Mouse (Mus musculus) erythroblast, adult 5-6 weeks (primary cell): ENCODE results near the gene Fmo5. TPM values are rescaled to one million over a fixed set of nuclear protein-coding genes. Genes with fewer than 3 reads are reported as not detected.

Experiments
- ATAC-seq: replicated peaks from 2 replicates; pipeline ENCODE4 v1.8.0; 2016; ENCODE audit warnings: moderate number of reproducible peaks, mild to moderate bottlenecking, moderate TSS enrichment, inconsistent platforms; ENCODE audit not compliant: poor library complexity, low FRiP score, severe bottlenecking
- total RNA-seq, 2 experiments: library from RNA; stranded (forward) in 1 of 2; stranded (reverse) in 1 of 2; fragments of 150-400 nt in 1 of 2; fragments of 200-764, 138-1000 nt in 1 of 2; gene quantifications; 2 replicates each; pipeline versions ENCODE4 v1.2.3 to v1.2.4; 2015 to 2017; ENCODE audit warnings: low replicate concordance in 2 of 2

The Fmo5 gene
- total RNA-seq (2015; ENCODE audit: low replicate concordance) (13.6 and 21.3 TPM in 2 replicates), total RNA-seq (2017; ENCODE audit: low replicate concordance) (4.2 and 5.0 TPM in 2 replicates)

DNA sequence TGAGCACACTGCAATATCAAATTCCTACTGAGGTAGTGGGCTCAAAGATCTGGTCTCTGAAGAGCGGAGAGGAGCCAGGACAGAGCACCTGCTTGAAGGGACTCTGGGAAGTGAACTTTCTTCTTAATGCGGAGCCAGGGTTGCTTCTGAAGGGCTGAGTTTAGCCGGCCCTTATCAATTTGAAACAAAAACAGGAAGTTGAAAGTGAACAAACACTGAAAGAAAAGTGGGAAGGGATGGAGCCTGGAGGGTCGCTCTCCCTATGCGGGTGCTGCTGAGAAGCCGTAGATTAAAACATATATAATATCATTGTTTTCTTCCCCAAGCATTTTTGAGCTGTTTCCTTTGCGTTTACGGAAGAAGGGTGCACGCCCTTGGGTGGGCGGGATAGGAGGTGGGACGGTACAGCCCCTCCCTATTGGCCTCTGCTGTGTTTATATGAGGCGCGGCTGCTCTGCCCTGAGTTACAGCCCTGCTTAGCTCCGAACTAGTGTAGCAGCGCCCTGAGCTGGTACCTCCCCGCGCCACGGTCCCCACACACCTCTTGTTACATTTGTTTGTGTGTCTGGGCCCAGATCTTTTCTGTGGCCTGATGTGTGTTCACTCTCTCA is at the start of gene Fmo5:
Gene Fmo5 (plus strand): TSS at position 414 of the 611 bp plus-strand sequence.
- peak; percentile 98 for ATAC-seq

DNA sequence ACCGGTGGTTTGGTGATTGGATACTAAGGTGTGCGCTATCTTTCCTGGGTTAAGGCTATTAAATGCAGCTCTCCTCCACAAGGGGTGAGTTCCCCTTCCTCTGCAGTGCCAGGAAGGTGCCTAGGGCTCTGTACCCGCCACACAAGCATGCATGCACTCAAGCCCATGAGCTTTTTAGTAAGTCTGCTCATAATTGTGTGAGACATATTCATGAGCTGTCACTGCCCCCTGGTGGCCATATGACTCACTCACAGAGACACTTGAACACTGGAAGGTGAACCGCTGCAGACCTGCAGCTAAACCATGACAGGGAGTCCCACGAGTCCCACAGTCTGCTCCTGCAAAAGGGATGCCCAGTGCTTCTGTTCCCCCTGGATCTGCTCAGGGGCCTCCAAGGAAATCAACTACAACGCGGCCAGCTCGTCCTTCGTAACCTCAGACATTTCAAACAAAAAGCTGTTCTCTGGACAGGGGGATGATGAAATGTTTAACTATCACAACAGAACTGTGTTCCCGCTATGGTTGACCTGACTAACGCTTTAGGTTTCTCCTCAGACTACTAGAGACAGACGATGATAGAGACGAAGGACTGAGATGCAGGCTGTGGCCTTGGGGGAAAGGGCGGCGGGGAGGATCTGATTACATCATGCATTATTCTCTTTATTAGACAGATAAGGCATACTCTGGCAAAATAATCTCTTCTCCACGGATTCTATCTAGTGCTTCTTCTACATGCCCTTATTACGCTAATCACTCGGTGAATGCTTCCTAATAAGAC is 43.0 kb upstream of the Fmo5 start:
- ATAC-seq, result peak; percentile 78

DNA sequence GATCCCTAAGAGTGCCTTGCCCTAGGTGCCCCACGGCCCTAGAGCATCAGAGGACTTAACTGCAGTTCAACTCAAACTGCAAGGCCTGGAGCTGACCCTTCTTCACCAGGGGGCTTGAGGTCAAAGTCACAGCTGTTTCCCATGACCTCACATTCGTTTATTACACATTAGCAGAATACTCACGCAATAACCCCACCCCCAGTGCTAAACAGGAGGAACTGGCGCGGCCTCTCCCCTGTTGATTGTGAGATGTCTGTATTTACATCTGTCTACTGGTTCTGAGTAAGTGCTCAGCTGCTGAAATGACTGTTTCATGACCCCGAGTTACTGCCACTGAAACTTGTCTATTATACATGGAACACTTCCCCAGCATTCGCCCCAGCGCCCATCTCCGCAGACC is 40.9 kb upstream of the Fmo5 start:
- no peak for ATAC-seq

DNA sequence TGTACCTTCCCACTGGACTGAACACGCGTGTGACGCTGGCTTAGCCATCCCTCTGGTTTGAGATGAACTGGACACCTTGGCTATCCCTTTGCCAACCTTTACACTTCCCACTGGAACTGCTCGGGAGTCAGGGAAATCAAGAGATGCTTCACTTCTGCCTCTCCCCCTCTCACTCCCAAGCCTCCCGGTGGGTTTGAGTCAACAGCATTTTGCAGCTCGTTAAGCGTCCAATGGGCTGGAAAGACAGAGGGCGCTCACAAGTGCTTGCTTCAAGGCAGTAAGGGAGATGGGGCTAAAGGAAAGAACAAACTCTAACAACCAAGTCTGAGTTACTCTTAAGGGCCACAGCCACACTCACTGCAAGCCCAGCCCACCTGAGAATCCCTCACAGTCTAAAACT is 37.9 kb upstream of the Fmo5 start:
- no peak for ATAC-seq

DNA sequence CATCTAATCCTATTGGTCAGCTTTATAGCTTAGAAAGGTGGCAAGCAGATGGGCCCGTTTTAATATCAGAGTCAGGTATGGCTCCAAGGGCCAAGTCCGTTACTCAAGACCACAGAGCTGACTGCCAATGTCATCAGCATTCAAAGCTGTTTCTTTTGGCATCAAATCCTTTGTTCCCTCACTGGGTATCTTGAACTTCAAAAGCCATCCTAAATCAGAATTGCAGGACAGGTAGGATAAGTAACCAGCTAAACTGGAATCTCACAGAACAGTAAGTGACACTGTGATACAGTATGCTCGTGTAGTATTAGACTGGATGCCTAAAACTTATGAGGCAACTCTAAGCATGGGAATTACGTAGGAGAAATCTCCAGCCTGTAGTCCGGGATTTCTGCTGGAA is 35.5 kb upstream of the Fmo5 start:
- ATAC-seq, result no peak

DNA sequence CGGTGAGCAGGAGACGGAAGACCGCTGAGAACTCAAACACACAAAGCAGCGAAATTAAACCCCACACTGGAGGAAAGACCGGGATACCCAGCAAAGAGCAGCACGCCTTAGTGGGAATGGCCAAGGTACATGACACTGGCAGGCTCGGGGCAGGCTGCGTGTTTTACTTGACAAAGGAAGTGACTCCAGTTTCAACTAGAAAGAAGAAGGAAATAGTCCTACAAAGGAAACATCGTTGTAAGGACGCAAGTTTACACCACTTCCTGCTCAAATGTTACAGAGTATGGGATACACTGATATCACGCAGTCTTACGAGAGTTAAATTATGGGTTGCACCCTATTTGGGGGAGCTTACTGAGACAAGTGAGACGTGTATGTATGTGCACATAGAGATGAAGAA is 34.5 kb upstream of the Fmo5 start:
- no peak for ATAC-seq

DNA sequence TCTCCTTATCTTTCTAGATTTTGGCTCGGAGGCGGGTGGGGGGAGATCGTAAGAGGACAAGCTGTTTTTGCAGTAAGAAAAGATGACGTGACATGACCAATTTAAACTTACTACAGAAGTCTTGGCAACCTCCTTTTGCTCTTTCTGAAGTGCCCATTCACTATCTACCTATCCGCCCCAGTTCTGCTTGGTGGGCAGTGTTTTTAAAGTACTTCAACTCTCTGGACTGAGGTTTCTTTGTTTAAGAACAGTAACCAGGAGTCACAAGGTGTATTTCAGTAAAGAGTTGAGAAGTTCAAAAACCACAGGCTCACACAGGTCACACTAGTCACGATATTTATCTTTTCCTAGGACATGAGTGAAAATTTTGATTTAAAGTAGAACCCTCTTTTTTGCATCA is 33.5 kb upstream of the Fmo5 start:
- no peak for ATAC-seq

DNA sequence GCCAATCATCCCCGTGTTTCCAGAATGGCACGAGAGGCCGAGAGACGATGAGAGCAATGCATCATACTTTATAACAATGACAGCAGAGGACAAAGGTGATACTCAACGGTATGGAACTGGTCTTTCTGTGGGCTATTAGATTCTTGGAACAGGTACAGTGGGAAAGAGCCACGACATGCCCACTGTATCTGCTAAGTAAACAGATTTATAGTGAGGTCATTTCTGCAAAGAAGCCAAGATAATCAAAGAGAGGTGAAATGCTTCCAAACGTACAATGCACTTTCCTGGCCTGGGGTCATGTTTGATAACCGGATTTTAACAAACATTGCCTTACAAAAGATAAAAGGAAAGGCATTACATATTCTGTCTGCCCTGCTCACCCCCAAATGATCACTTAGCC is 31.8 kb upstream of the Fmo5 start:
- no peak for ATAC-seq

DNA sequence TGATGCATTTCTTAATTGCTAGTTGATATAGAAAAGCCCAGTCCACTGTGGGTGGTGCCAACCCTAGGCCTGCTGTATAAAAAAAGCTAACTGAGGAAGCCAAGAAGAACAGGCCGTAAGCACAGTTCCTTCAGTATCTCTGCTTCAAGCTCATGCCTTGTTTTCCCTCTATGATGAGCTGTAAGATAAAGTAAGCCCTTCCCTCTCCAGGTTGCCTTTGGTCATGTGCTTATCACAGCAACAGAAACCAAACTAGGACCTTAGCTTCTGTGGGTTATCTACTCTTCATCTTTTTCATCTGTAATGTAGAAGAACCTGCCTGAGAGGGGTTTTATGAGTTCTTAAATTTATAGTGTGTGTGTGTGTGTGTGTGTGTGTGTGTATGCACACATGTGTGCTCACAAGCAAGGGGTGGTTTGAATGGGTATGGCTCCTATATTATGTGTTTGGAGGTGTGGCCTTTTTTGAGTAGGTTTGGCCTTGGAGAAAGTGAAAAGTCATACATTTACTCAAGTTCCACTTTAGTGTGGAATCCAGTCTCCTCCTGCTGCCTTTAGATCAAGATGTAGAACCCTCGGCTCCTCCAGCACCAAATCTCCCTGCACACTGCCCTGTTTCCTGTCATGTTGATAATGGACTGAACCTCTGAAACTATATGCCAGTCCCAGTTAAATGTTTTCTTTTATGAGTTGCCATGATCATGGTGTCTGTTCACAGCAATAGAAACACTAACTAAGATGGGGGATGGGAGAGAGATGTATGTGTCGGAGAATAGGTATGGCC is 28.4 kb upstream of the Fmo5 start:
- ATAC-seq, result no peak

DNA sequence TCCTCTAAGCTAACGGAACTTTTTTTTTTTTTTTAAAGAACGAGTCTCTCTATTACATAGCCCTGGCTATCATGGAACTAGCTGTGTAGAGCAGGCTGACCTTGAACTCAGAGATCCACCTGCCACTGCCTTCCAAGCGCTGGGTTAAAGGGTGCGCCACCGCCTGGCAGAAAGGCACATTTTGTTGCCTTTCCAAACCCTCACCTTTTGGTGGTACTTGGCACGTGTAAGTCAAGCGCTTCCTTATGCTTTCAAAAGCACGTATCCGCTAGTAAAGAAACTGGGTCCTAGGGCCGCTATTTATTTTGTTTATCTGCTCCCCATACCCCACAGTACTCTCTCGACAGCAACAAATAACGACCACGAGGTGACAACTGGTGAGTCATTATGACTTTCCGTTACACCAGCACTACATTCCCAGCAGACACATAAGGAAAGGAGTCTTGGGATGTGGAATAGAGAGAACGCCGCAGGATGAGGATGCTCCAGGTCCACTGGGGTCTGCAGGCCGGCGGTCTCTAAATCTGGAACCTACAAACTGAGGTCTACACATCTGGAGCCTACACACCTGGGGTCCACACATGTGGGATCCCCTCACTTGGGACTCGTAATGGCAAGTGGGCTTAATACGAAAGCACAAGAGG is 19.3 kb upstream of the Fmo5 start:
- peak; percentile 78 for ATAC-seq

DNA sequence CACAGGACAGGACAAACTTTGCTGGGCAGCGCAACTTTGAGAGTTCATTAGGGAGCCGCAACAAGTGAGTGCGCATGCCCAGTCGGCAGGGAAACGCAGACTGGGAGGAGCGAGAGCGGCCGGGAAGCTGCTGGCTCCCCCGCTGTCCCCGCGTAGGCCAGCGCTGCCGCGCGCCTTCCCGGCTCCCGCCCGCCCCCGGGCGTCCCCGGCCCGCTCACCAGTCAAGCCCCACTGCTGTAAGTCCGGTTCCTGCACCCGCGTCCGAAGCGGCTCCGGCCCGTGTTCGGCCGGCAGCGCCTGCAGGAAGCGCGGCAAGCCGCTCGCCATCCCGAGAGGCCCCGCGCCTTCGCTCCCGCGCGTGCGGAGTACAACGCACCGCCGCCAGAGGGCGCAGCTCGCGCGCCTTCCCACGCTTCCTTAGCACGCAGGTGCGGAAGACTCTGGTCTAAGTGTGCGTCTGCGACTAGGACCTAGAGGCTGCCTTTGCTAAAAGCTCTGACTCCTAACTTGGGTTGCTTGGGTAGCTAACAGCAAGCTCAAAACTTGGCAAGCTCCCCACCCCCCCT is 18.7 kb upstream of the Fmo5 start, which contains the start of gene Chd1l:
Gene Chd1l (minus strand): TSS at position 359 of the 566 bp plus-strand sequence.
- ATAC-seq, result peak; percentile 95

DNA sequence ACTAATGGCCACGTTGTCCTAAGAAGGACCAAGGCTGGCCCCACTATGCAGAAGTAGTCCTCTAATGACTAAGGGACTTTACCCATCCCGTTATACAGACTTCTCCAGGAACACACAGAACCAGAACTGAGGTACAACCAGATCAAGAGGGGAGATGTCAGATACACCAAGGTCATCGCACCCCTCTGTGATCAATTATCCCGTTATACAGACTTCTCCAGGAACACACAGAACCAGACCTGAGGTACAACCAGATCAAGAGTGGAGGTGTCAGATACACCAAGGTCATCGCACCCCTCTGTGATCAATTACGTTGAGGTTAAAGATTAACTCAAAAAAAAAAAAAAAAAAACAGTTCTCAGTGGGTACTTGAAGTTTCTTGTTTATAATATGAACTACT is 17.6 kb upstream of the Fmo5 start:
- no peak for ATAC-seq

DNA sequence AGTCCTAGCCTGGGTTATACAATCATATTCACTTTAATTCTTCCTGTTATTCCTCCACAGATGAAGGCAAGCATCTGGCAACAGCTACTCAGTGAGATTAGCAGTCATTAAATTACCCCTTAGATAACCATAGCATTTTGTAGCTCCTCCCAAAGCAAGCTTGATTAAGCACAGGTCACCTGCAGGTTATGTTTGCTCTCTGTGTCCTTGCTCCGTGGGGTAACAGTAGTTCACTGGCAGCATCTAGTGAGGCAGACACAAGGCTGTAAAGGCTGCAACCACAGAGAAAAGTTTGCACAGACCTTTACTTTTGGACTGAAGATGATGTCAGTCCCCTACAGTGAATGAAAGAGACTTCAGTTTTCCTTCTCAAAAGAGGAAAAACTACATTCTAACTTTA is 13.4 kb upstream of the Fmo5 start:
- ATAC-seq, result no peak

DNA sequence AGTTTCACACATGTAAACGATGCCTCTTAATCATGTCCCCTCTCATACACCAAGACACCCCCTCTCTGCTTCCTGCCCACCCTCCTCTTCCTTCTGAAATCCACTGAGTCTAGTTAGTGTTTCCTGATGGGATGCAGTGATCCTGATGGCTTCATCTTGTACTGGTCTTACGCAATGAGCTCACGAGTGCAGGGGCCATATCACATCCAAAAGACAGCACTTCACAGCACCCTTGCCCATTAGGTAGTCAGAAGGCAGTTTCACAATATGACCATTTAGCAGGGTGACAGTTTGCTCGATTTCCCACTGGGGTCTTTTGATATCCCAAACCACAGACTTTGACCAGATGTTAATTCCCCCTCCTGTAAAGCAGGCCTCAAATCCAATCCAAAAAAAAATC is 12.7 kb upstream of the Fmo5 start:
- no peak for ATAC-seq

DNA sequence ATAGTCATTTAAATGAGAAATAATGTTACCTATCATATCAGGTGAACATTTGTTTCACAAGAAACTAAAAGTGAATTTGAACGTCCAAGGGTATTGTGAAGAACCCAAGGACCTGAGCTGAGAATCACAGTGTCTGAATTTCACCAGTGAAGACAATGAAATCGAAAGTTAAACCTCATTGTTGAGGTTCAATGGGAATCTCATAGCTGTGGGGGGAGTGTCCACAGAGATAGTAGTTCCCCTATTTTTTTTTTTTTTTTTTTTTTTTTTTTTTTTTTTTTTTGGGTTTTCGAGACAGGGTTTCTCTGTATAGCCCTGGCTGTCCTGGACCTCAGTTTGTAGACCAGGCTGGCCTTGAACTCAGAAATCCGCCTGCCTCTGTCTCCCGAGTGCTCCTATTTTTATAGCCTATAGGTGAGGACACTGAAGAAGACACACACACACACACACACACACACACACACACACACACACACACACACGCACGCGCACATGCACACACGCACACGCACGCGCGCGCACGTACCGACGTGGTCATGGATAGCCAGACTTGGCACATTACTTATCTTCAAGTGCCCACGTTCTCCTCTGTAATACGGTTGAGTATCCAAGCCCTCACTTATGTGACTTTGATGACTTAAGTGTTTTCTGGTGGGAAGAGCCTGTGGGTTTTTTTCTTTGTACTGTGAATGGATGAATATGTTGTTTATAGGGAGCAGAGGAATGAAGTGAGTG is 11.3 kb upstream of the Fmo5 start:
- no peak for ATAC-seq

DNA sequence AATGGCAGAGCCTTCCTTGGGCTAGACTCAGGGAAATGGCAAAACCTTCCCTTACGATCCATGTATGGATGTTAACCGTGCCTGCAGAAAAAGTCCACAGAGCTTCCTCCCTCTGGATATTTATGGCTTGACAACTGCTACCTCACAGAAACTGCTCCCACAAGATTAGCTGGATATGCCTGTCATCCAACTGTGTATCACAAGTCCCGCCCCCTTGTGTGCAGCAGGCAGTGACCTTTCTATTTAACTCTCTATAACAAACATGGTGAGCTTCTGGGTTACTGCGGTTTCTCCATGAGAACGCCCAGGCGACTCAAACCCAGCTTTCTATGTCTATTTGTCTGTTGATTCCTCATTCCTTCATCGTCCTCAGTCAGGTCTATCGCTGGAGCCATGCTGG is 10.7 kb upstream of the Fmo5 start:
- ATAC-seq, result no peak

DNA sequence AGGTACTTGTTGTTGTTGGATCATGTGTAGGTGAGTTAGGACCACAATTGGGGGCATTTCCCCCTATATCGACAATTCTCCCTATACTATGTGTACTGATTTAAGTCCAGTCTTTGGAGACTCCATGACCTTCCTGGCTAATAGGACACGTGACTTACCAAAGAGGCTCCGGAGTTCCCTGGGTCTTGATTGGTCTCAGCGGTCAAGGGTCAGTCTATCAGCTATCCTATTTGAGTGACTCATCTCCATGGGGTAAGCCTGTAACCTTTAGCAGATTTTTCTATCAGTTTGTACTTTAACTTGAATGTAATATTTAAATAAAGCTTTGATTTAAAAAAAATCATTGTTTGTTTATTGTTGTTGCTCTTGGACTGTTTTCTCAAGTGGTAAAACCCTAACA is 7.9 kb upstream of the Fmo5 start:
- ATAC-seq, result no peak

DNA sequence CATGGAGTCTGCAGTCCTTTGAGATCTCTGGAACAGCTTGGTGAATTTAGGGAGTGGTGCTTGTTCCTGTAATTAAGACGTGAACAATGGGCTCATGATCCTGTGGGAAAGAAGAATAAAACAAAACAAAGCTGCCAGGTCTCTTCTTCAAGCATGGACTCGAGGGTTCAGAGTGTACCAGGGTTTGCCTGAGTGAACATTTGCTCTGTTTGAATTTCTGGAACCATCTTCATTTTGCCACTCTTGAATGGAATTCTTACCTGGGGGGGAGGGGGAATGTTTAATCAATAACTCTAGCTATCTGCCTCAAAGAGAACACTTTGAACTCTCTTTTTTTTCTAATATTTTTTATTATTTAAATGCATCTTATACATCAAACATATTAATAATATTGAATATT is 4.0 kb upstream of the Fmo5 start:
- ATAC-seq, result no peak

DNA sequence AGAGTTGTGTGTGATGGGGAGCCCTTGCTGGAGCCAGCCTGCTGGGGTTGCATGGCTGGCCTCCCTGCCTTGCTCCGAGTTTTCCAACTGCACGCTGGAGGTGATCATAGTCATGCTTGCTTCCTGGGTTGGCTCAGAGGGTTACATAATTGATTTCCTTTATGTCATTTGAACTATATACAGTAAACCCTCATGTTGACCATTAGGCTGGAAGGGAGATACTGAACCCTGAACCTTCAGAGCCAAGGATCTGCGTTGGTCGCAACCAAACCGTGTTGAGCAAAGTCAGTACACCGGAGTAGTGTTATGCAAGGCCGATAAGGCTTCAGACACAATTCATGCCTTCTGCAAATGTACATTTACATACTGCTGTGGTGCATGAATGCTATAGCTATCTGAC is 711 bp upstream of the Fmo5 start:
- no peak for ATAC-seq
